Mouse (Mus musculus): ENCODE measurements around the gene Trp63.

- TF ChIP-seq POLR2A (IDR thresholded peaks at IDR 0.05; ENCODE audit: borderline replicate concordance, low read depth, low read length) (no peak), CTCF (IDR thresholded peaks at IDR 0.05; ENCODE audit: low read depth, low read length) (no peak)
These were observed 159.4 kb downstream of the Trp63 start for GRCm38 (mm10) chr16:25842996-25843395.

Measured in bone marrow macrophage, adult 2 months (primary cell).